Mouse (Mus musculus): ENCODE measurements around the gene Aup1. TPM values are rescaled to one million over a fixed set of nuclear protein-coding genes. Genes with fewer than 3 reads are reported as not detected.

Gene Aup1
- total RNA-seq, 1 experiment, result 152 TPM

- Histone ChIP-seq H3K9ac (ENCODE audit: insufficient read depth, low read depth, low read length, poor library complexity, severe bottlenecking) (no peak overlapping the region), H3K27ac (ENCODE audit: insufficient read depth, low read depth, low read length, poor library complexity, severe bottlenecking) (no peak overlapping the region), H3K4me3 (ENCODE audit: insufficient read depth in 1 of 2, low read depth in 1 of 2, low read length in 2 of 2, poor library complexity in 1 of 2, severe bottlenecking in 1 of 2) (no peak overlapping the region), H3K9me3 (ENCODE audit: control insufficient read depth, insufficient read depth, low read depth, low read length) (peaks cover 11% of the 10 kb centered on the region), H3K36me3 (ENCODE audit: control insufficient read depth, insufficient read depth, low read length, poor library complexity, severe bottlenecking) (no peaks in the 10 kb centered on the region), H3K4me1 (ENCODE audit: control insufficient read depth in 2 of 2, insufficient read depth in 2 of 2, low read length in 2 of 2, poor library complexity in 1 of 2) (no peaks in the 10 kb centered on the region)
- in situ Hi-C loops (cut with MboI; ENCODE audit: low sequenced_read_pairs in 2 of 2, unreplicated experiment in 2 of 2), result loop anchor here in 1 of 2 experiments (10.0 kb wide), 1 partner anchor 266 kb away; no protein-coding TSS in a partner anchor
- no peak for DNase-seq (ENCODE audit: low read depth, low spot score)
- TF ChIP-seq HCFC1 (IDR thresholded peaks at IDR 0.05; ENCODE audit: borderline replicate concordance, insufficient read depth, low read length) (no peak), ZC3H11A (IDR thresholded peaks at IDR 0.05; ENCODE audit: borderline replicate concordance, low read depth, low read length) (no peak), CHD2 (IDR thresholded peaks at IDR 0.05; ENCODE audit: low read depth, low read length) (no peak), MAFK (IDR thresholded peaks at IDR 0.05; ENCODE audit: insufficient read depth, low read depth, low read length) (no peak), ZNF384 (IDR thresholded peaks at IDR 0.05; ENCODE audit: low read depth, low read length) (no peak)
Observed at GRCm38 (mm10) chr6:83008659-83009058, 45.7 kb upstream of the Aup1 start.

- DNase-seq (ENCODE audit: low read depth, low spot score), result no peak
Observed at GRCm38 (mm10) chr6:83010010-83010409, 44.3 kb upstream of the Aup1 start.

GRCm38 (mm10) chr6:83011255-83011654 is 43.1 kb upstream of the Aup1 start:
- no peak for DNase-seq (ENCODE audit: low read depth, low spot score)
- H3K27ac ChIP-seq (ENCODE audit: insufficient read depth, low read depth, low read length, poor library complexity, severe bottlenecking), result no peak overlapping the region
- H3K9ac ChIP-seq (ENCODE audit: insufficient read depth, low read depth, low read length, poor library complexity, severe bottlenecking), result no peak overlapping the region
- H3K9me3 ChIP-seq (ENCODE audit: control insufficient read depth, insufficient read depth, low read depth, low read length), result peaks cover 11% of the 10 kb centered on the region
- TF ChIP-seq ZNF384 (IDR thresholded peaks at IDR 0.05; ENCODE audit: low read depth, low read length) (no peak), MAFK (IDR thresholded peaks at IDR 0.05; ENCODE audit: insufficient read depth, low read depth, low read length) (no peak)
- in situ Hi-C loops (cut with MboI; ENCODE audit: low sequenced_read_pairs in 2 of 2, unreplicated experiment in 2 of 2), result no loop called here
- H3K4me1 ChIP-seq (ENCODE audit: control insufficient read depth in 2 of 2, insufficient read depth in 2 of 2, low read length in 2 of 2, poor library complexity in 1 of 2), result no peaks in the 10 kb centered on the region
- H3K36me3 ChIP-seq (ENCODE audit: control insufficient read depth, insufficient read depth, low read length, poor library complexity, severe bottlenecking), result no peaks in the 10 kb centered on the region
- no peak overlapping the region for H3K4me3 ChIP-seq (ENCODE audit: insufficient read depth in 1 of 2, low read depth in 1 of 2, low read length in 2 of 2, poor library complexity in 1 of 2, severe bottlenecking in 1 of 2)

More at GRCm38 (mm10) chr6:83010010-83010409, 44.3 kb upstream of the Aup1 start:
- in situ Hi-C loops (cut with MboI; ENCODE audit: low sequenced_read_pairs in 2 of 2, unreplicated experiment in 2 of 2), result no loop called here
- H3K4me1 ChIP-seq (ENCODE audit: control insufficient read depth in 2 of 2, insufficient read depth in 2 of 2, low read length in 2 of 2, poor library complexity in 1 of 2), result no peaks in the 10 kb centered on the region
- TF ChIP-seq HCFC1 (IDR thresholded peaks at IDR 0.05; ENCODE audit: borderline replicate concordance, insufficient read depth, low read length) (no peak), MAFK (IDR thresholded peaks at IDR 0.05; ENCODE audit: insufficient read depth, low read depth, low read length) (no peak), ZC3H11A (IDR thresholded peaks at IDR 0.05; ENCODE audit: borderline replicate concordance, low read depth, low read length) (no peak), ZNF384 (IDR thresholded peaks at IDR 0.05; ENCODE audit: low read depth, low read length) (no peak), CHD2 (IDR thresholded peaks at IDR 0.05; ENCODE audit: low read depth, low read length) (no peak)
- no peak overlapping the region for H3K9ac ChIP-seq (ENCODE audit: insufficient read depth, low read depth, low read length, poor library complexity, severe bottlenecking)
- no peaks in the 10 kb centered on the region for H3K36me3 ChIP-seq (ENCODE audit: control insufficient read depth, insufficient read depth, low read length, poor library complexity, severe bottlenecking)
- peaks cover 11% of the 10 kb centered on the region for H3K9me3 ChIP-seq (ENCODE audit: control insufficient read depth, insufficient read depth, low read depth, low read length)
- no peak overlapping the region for H3K4me3 ChIP-seq (ENCODE audit: insufficient read depth in 1 of 2, low read depth in 1 of 2, low read length in 2 of 2, poor library complexity in 1 of 2, severe bottlenecking in 1 of 2)
- no peak overlapping the region for H3K27ac ChIP-seq (ENCODE audit: insufficient read depth, low read depth, low read length, poor library complexity, severe bottlenecking)

- no peak overlapping the region for H3K4me3 ChIP-seq (ENCODE audit: insufficient read depth in 1 of 2, low read depth in 1 of 2, low read length in 2 of 2, poor library complexity in 1 of 2, severe bottlenecking in 1 of 2)
- no peaks in the 10 kb centered on the region for H3K4me1 ChIP-seq (ENCODE audit: control insufficient read depth in 2 of 2, insufficient read depth in 2 of 2, low read length in 2 of 2, poor library complexity in 1 of 2)
- no peak overlapping the region for H3K27ac ChIP-seq (ENCODE audit: insufficient read depth, low read depth, low read length, poor library complexity, severe bottlenecking)
- DNase-seq (ENCODE audit: low read depth, low spot score), result no peak
- no peak overlapping the region for H3K9ac ChIP-seq (ENCODE audit: insufficient read depth, low read depth, low read length, poor library complexity, severe bottlenecking)
- H3K9me3 ChIP-seq (ENCODE audit: control insufficient read depth, insufficient read depth, low read depth, low read length), result peaks cover 11% of the 10 kb centered on the region
- H3K36me3 ChIP-seq (ENCODE audit: control insufficient read depth, insufficient read depth, low read length, poor library complexity, severe bottlenecking), result no peaks in the 10 kb centered on the region
- TF ChIP-seq MAFK (IDR thresholded peaks at IDR 0.05; ENCODE audit: insufficient read depth, low read depth, low read length) (no peak), HCFC1 (IDR thresholded peaks at IDR 0.05; ENCODE audit: borderline replicate concordance, insufficient read depth, low read length) (no peak), ZNF384 (IDR thresholded peaks at IDR 0.05; ENCODE audit: low read depth, low read length) (no peak), CHD2 (IDR thresholded peaks at IDR 0.05; ENCODE audit: low read depth, low read length) (no peak), ZC3H11A (IDR thresholded peaks at IDR 0.05; ENCODE audit: borderline replicate concordance, low read depth, low read length) (no peak)
- in situ Hi-C loops (cut with MboI; ENCODE audit: low sequenced_read_pairs in 2 of 2, unreplicated experiment in 2 of 2), result no loop called here
Observed at GRCm38 (mm10) chr6:83011756-83012155, 42.6 kb upstream of the Aup1 start.

- no peak for DNase-seq (ENCODE audit: low read depth, low spot score)
- Histone ChIP-seq H3K4me3 (ENCODE audit: insufficient read depth in 1 of 2, low read depth in 1 of 2, low read length in 2 of 2, poor library complexity in 1 of 2, severe bottlenecking in 1 of 2) (no peak overlapping the region), H3K4me1 (ENCODE audit: control insufficient read depth in 2 of 2, insufficient read depth in 2 of 2, low read length in 2 of 2, poor library complexity in 1 of 2) (no peaks in the 10 kb centered on the region), H3K9ac (ENCODE audit: insufficient read depth, low read depth, low read length, poor library complexity, severe bottlenecking) (no peak overlapping the region), H3K9me3 (ENCODE audit: control insufficient read depth, insufficient read depth, low read depth, low read length) (peaks cover 11% of the 10 kb centered on the region), H3K36me3 (ENCODE audit: control insufficient read depth, insufficient read depth, low read length, poor library complexity, severe bottlenecking) (no peaks in the 10 kb centered on the region), H3K27ac (ENCODE audit: insufficient read depth, low read depth, low read length, poor library complexity, severe bottlenecking) (no peak overlapping the region)
- TF ChIP-seq ZNF384 (IDR thresholded peaks at IDR 0.05; ENCODE audit: low read depth, low read length) (no peak), CHD2 (IDR thresholded peaks at IDR 0.05; ENCODE audit: low read depth, low read length) (no peak), MAFK (IDR thresholded peaks at IDR 0.05; ENCODE audit: insufficient read depth, low read depth, low read length) (no peak), ZC3H11A (IDR thresholded peaks at IDR 0.05; ENCODE audit: borderline replicate concordance, low read depth, low read length) (no peak), HCFC1 (IDR thresholded peaks at IDR 0.05; ENCODE audit: borderline replicate concordance, insufficient read depth, low read length) (no peak)
- in situ Hi-C loops (cut with MboI; ENCODE audit: low sequenced_read_pairs in 2 of 2, unreplicated experiment in 2 of 2), result no loop called here
Observed at GRCm38 (mm10) chr6:83013444-83013843, 40.9 kb upstream of the Aup1 start.
